In genomic region chr17:70755039-70755668, GRCm38 (mm10) we compare ENCODE assay signal across 8 mouse cellular contexts.
DNase-seq lines count a peak whose midpoint lies in the region; ATAC-seq and TF ChIP-seq lines count a peak whose summit lies in the region.

No protein-coding gene starts in this region.

- H3K4me1 ChIP-seq in embryonic facial prominence, embryonic 13.5 days: peaks cover 22% of the 10 kb centered on the region
- H3K4me1 ChIP-seq in limb, embryonic 14.5 days (ENCODE audit: control insufficient read depth, insufficient read depth, low read length): peaks cover 14% of the 10 kb centered on the region
- H3K4me1 ChIP-seq in midbrain, embryonic 16.5 days (ENCODE audit: control insufficient read depth, insufficient read depth, low read length): peaks cover 10% of the 10 kb centered on the region
- peaks cover 4% of the 10 kb centered on the region; the same call in 1 of the 2 replicates for H3K4me1 ChIP-seq in spleen, adult 2 months (ENCODE audit: control insufficient read depth, insufficient read depth, insufficient read length)

- DNase-seq in cerebellum, adult 11 months: peak; percentile 56
- DNase-seq in heart, adult 9 months (ENCODE audit: low spot score in 2 of 2): peak; percentile 71 to 87
- DNase-seq in kidney, adult 9 months: peak; percentile 91
- peak; percentile 83 for DNase-seq in limb, embryonic 14.5 days (ENCODE audit: low spot score)
- DNase-seq in spleen, adult 2 months (ENCODE audit: low read depth in 1 of 2, low spot score in 2 of 2): peak in 1 of 2 experiments; percentile 75

- no peak for ATAC-seq in cerebellum, adult (ENCODE audit: insufficient number of reproducible peaks, low FRiP score, low TSS enrichment)
- peak; percentile 15; the same call in 1 of the 2 replicates for ATAC-seq in embryonic facial prominence, embryonic 13.5 days (ENCODE audit: insufficient number of reproducible peaks, insufficient read depth, low FRiP score, low TSS enrichment, low read depth)
- peak; percentile 84 for ATAC-seq in limb, embryonic 14.5 days (ENCODE audit: low FRiP score, low read depth)
- peak; percentile 57 for ATAC-seq in midbrain, embryonic 16.5 days

- H3K27ac ChIP-seq in embryonic facial prominence, embryonic 13.5 days: peak overlapping the region; percentile 91
- peak overlapping the region; percentile 84 for H3K27ac ChIP-seq in limb, embryonic 14.5 days (replicated peaks; ENCODE audit: low read depth, low read length)
- H3K27ac ChIP-seq in midbrain, embryonic 16.5 days (ENCODE audit: low read length): no peak overlapping the region
- no peak overlapping the region for H3K27ac ChIP-seq in spleen, adult 2 months (ENCODE audit: insufficient read depth, low read length)

- H3K9ac ChIP-seq in embryonic facial prominence, embryonic 13.5 days: peak overlapping the region; percentile 66
- peak overlapping the region; percentile 55 for H3K9ac ChIP-seq in limb, embryonic 14.5 days (ENCODE audit: low read depth, low read length, severe bottlenecking)
- H3K9ac ChIP-seq in midbrain, embryonic 16.5 days (ENCODE audit: low read depth, low read length): no peak overlapping the region

- TF ChIP-seq POLR2A in limb, embryonic 14.5 days (IDR thresholded peaks at IDR 0.05; ENCODE audit: borderline replicate concordance, extremely low read depth, insufficient read depth, insufficient read length): peak; percentile 56; the same call in 1 of the 2 replicates
- no peak for TF ChIP-seq POLR2A in spleen, adult 2 months (IDR thresholded peaks at IDR 0.05; ENCODE audit: low read depth, low read length)

- no peaks in the 10 kb centered on the region for H3K27me3 ChIP-seq in embryonic facial prominence, embryonic 13.5 days
- no peaks in the 10 kb centered on the region for H3K27me3 ChIP-seq in limb, embryonic 14.5 days (ENCODE audit: control insufficient read depth, insufficient read depth, low read length)
- H3K27me3 ChIP-seq in midbrain, embryonic 16.5 days (ENCODE audit: control insufficient read depth, insufficient read depth, low read depth, low read length): peaks cover 14% of the 10 kb centered on the region
- no peaks in the 10 kb centered on the region for H3K27me3 ChIP-seq in spleen, adult 2 months (ENCODE audit: control insufficient read depth, insufficient read depth, low read length)

- H3K4me2 ChIP-seq in embryonic facial prominence, embryonic 13.5 days: peak overlapping the region; percentile 77
- H3K4me2 ChIP-seq in limb, embryonic 14.5 days (replicated peaks; ENCODE audit: low read depth, low read length, severe bottlenecking): peak overlapping the region; percentile 93
- peak overlapping the region; percentile 55 for H3K4me2 ChIP-seq in midbrain, embryonic 16.5 days (ENCODE audit: low read length)

- no peaks in the 10 kb centered on the region for H3K9me3 ChIP-seq in embryonic facial prominence, embryonic 13.5 days
- no peaks in the 10 kb centered on the region for H3K9me3 ChIP-seq in limb, embryonic 14.5 days (ENCODE audit: control insufficient read depth, low read length)
- no peaks in the 10 kb centered on the region for H3K9me3 ChIP-seq in midbrain, embryonic 16.5 days (replicated peaks; ENCODE audit: control insufficient read depth, low read length, poor library complexity, severe bottlenecking)

- peak; percentile 92 for TF ChIP-seq CTCF in spleen, adult 2 months (IDR thresholded peaks at IDR 0.05; ENCODE audit: extremely low read depth, insufficient read depth, insufficient read length, insufficient replicate concordance)

- WGBS in embryonic facial prominence, embryonic 13.5 days: under 1% methylated on average over 22 of the region's 22 CpGs
- WGBS in limb, embryonic 14.5 days: 0% methylated on average over 22 of the region's 22 CpGs
- under 1% methylated on average over 22 of the region's 22 CpGs for WGBS in midbrain, embryonic 16.5 days
- 2% methylated on average over 22 of the region's 22 CpGs for WGBS in spleen, adult 2 months

- no peaks in the 10 kb centered on the region for H3K36me3 ChIP-seq in embryonic facial prominence, embryonic 13.5 days
- H3K36me3 ChIP-seq in limb, embryonic 14.5 days (ENCODE audit: control insufficient read depth, insufficient read depth, low read length): no peaks in the 10 kb centered on the region
- no peaks in the 10 kb centered on the region for H3K36me3 ChIP-seq in midbrain, embryonic 16.5 days (ENCODE audit: control insufficient read depth, insufficient read depth, low read length)
- H3K36me3 ChIP-seq in spleen, adult 2 months (ENCODE audit: control insufficient read depth, insufficient read depth, low read length): no peaks in the 10 kb centered on the region

- peak overlapping the region; percentile 46 for H3K4me3 ChIP-seq in embryonic facial prominence, embryonic 13.5 days
- H3K4me3 ChIP-seq in limb, embryonic 14.5 days (replicated peaks; ENCODE audit: low read length): peak overlapping the region; percentile 38
- H3K4me3 ChIP-seq in midbrain, embryonic 16.5 days (ENCODE audit: low read depth, low read length): peak overlapping the region; percentile 21
- H3K4me3 ChIP-seq in spleen, adult 2 months (ENCODE audit: extremely low read depth, insufficient read depth, insufficient read length): 0 out of 2 replicates have a peak overlapping the region, but pooled peaks have one; percentile 10

Comparison
In these comparisons a context has a peak if more than half of its experiments do, and no peak if none do; other contexts are left out.
1. H3K27ac ChIP-seq: peak in embryonic facial prominence, embryonic 13.5 days (single experiment) and limb, embryonic 14.5 days (single experiment); none in midbrain, embryonic 16.5 days (single experiment) and spleen, adult 2 months (single experiment).
2. Peak in every context shown above with its lines, with median percentiles within 50 percentile points of each other: H3K4me2 ChIP-seq and H3K4me3 ChIP-seq.